Mouse (Mus musculus): ENCODE results near the gene Ptprm.

DNA sequence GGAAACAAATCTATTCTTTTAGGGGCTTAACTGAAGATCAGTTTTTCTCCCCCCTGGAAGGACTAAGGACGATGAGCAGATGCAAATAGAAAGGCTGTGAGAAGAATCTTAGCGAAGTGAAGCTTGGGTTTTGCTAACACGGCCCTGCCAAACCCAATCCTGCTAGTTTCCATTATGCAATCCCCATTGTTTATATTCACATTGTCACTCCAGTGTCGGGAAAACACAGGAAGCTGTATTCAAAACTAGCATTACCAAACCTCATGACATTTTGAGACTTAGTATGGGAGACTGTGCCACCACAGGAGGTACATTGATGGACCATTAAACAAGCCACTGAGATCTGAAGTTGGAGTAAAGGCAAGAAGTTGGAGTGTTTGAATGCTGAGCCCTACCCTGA is 322.9 kb downstream of the Ptprm start:
- no peak for TF ChIP-seq CTCF (IDR thresholded peaks at IDR 0.05; ENCODE audit: insufficient read depth, low read depth, low read length)
- no peak for TF ChIP-seq POLR2A (IDR thresholded peaks at IDR 0.05; ENCODE audit: insufficient read depth, low read depth, low read length)
